Mouse (Mus musculus): ENCODE results near the gene Gm15217. TPM values are rescaled to one million over a fixed set of nuclear protein-coding genes. Genes with fewer than 3 reads are reported as not detected.

Gene Gm15217
- polyA plus RNA-seq, 1 experiment, result not detected

DNA sequence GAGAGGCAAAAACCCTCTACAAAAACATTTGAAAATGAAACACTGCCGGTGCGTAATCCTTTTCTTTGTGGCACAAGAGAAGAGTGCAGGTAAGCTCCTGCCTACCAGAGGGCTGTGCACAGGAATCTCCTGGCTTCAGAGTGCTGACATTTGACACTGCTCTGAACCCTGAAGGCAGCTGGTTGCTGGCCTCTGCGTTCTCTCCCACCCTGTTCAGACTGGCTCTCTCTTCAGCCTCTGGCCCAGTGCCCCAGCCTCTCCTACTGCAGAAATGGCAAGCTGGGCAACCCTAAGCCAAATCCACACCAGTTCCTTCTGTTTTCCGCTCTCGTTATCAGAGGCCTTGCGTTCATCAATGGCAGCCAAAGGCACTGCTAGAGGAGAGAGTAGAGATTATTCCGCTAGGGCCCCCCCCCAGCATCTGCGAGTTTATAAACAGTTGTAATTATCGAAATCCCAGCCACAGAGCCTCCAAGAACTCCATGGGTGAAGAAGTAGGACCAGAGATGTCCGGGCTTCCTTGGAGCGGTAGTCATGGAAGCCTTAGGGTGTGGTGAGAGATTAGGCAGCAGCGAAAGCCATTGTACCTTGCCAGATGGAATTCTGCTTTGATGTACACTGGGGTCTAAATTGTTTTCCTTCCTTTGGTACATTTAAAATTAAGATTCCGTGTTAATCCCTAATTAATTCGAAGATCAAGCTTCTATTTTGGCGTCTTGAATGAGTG, 39.3 kb downstream of the Gm15217 start:
- no peaks in the 10 kb centered on the region for H3K4me1 ChIP-seq (ENCODE audit: control insufficient read depth, insufficient read depth, insufficient read length)
- TF ChIP-seq POLR2A (IDR thresholded peaks at IDR 0.05; ENCODE audit: low read depth, low read length) (no peak), CTCF (IDR thresholded peaks at IDR 0.05; ENCODE audit: extremely low read depth, insufficient read depth, insufficient read length, insufficient replicate concordance) (no peak)
- DNase-seq (ENCODE audit: low read depth in 1 of 2, low spot score in 2 of 2), result no peak
- H3K4me3 ChIP-seq (ENCODE audit: extremely low read depth, insufficient read depth, insufficient read length), result no peak overlapping the region
- 90% methylated on average over 15 of the region's 15 CpGs for WGBS
- no peaks in the 10 kb centered on the region for H3K27me3 ChIP-seq (ENCODE audit: control insufficient read depth, insufficient read depth, low read length)
- no peak overlapping the region for H3K27ac ChIP-seq (ENCODE audit: insufficient read depth, low read length)
- H3K36me3 ChIP-seq (ENCODE audit: control insufficient read depth, insufficient read depth, low read length), result no peaks in the 10 kb centered on the region

DNA sequence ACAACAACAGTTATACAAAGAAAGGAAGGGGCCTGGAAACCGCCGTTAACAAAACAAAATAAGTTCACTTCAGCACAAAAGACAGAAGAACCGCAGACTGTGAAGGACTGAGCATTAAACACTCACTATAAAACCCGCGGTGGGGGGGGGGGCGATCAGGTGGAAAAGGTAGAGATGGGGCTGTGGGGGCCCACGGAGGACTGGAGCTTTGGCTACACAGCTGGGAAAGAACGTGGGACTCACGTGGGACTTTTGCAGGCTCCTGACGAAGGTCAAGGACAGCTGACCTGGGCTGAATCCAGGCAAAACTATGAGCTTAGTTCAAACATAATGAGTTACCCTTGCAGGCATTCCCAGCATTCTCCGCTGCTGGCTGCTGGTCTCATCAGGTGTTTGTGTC, 40.1 kb downstream of the Gm15217 start:
- TF ChIP-seq CTCF (IDR thresholded peaks at IDR 0.05; ENCODE audit: extremely low read depth, insufficient read depth, insufficient read length, insufficient replicate concordance), result no peak
- no peak for TF ChIP-seq POLR2A (IDR thresholded peaks at IDR 0.05; ENCODE audit: low read depth, low read length)
- no peaks in the 10 kb centered on the region for H3K36me3 ChIP-seq (ENCODE audit: control insufficient read depth, insufficient read depth, low read length)
- no peak overlapping the region for H3K27ac ChIP-seq (ENCODE audit: insufficient read depth, low read length)
- 74% methylated on average over 11 of the region's 11 CpGs for WGBS
- no peak overlapping the region for H3K4me3 ChIP-seq (ENCODE audit: extremely low read depth, insufficient read depth, insufficient read length)
- H3K4me1 ChIP-seq (ENCODE audit: control insufficient read depth, insufficient read depth, insufficient read length), result no peaks in the 10 kb centered on the region
- H3K27me3 ChIP-seq (ENCODE audit: control insufficient read depth, insufficient read depth, low read length), result no peaks in the 10 kb centered on the region
- no peak for DNase-seq (ENCODE audit: low read depth in 1 of 2, low spot score in 2 of 2)

DNA sequence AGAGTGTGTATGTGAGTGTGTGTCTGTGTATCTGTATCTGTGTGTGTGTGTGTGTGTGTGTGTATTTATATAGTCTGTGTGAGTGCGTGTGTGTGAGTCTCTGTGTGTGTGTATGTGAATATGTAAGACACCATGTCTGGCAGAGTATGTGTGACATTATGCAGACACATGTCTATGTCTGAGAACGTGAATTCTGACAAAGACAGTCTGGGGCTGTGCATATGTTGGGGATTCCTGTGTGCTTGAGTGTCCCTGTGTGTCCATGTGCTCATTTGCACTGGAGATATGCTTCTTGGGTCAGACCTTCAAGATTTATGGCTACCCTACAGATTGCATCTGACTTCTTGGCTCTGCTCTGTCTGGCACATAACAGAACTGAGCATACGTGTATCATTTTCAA, 42.6 kb downstream of the Gm15217 start:
- no peak for DNase-seq (ENCODE audit: low read depth in 1 of 2, low spot score in 2 of 2)
- no peak for TF ChIP-seq POLR2A (IDR thresholded peaks at IDR 0.05; ENCODE audit: low read depth, low read length)
- TF ChIP-seq CTCF (IDR thresholded peaks at IDR 0.05; ENCODE audit: extremely low read depth, insufficient read depth, insufficient read length, insufficient replicate concordance), result no peak
- WGBS, result 82% methylated on average over 3 of the region's 3 CpGs
- H3K36me3 ChIP-seq (ENCODE audit: control insufficient read depth, insufficient read depth, low read length), result no peaks in the 10 kb centered on the region
- H3K27me3 ChIP-seq (ENCODE audit: control insufficient read depth, insufficient read depth, low read length), result no peaks in the 10 kb centered on the region
- H3K4me1 ChIP-seq (ENCODE audit: control insufficient read depth, insufficient read depth, insufficient read length), result no peaks in the 10 kb centered on the region
- no peak overlapping the region for H3K27ac ChIP-seq (ENCODE audit: insufficient read depth, low read length)
- no peak overlapping the region for H3K4me3 ChIP-seq (ENCODE audit: extremely low read depth, insufficient read depth, insufficient read length)

DNA sequence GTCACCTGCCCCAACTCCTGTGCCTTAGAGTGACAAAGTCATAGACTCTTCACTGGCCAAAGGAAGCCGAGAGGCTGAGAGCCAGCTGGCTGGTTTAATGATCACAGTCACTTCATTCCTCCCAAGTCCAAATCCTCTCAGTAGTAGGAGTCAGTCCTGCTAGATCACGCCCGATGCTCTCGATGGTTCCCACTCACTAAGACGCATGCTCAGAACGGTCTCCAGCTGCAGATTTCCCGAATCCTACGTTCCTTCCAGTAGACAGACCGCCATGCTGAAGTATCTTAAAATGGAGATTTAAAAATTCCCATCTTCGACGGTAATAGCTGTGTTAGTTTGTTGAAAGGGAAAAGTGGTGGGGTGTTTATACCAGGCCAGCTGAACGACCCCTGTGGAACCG, 48.0 kb downstream of the Gm15217 start:
- Histone ChIP-seq H3K4me1 (ENCODE audit: control insufficient read depth, insufficient read depth, insufficient read length) (no peaks in the 10 kb centered on the region), H3K27ac (ENCODE audit: insufficient read depth, low read length) (no peak overlapping the region), H3K27me3 (ENCODE audit: control insufficient read depth, insufficient read depth, low read length) (no peaks in the 10 kb centered on the region), H3K36me3 (ENCODE audit: control insufficient read depth, insufficient read depth, low read length) (no peaks in the 10 kb centered on the region), H3K4me3 (ENCODE audit: extremely low read depth, insufficient read depth, insufficient read length) (no peak overlapping the region)
- WGBS, result 90% methylated on average over 13 of the region's 13 CpGs
- no peak for DNase-seq (ENCODE audit: low read depth in 1 of 2, low spot score in 2 of 2)
- no peak for TF ChIP-seq CTCF (IDR thresholded peaks at IDR 0.05; ENCODE audit: extremely low read depth, insufficient read depth, insufficient read length, insufficient replicate concordance)
- no peak for TF ChIP-seq POLR2A (IDR thresholded peaks at IDR 0.05; ENCODE audit: low read depth, low read length)

DNA sequence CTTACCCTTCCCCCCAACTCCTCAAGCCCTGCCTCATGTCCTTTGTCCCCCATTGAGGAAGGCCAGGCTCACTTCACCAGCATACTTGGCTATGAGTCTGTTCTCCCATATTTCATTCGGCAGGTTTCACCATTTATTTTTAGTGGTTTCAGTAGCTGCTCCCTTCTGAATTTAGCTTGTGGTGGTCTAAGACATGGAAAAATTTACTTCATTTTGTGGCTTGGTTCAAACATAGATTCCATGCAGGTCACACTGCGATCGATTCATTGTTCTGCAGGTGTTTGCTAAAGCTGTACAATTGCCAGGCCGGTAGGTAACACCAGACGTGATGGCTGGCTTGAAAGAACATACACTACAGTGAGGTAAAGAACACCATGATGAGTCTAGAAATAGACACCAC, 51.0 kb downstream of the Gm15217 start:
- H3K4me1 ChIP-seq (ENCODE audit: control insufficient read depth, insufficient read depth, insufficient read length), result no peaks in the 10 kb centered on the region
- DNase-seq (ENCODE audit: low read depth in 1 of 2, low spot score in 2 of 2), result no peak
- 87% methylated on average over 5 of the region's 5 CpGs for WGBS
- no peak overlapping the region for H3K27ac ChIP-seq (ENCODE audit: insufficient read depth, low read length)
- H3K4me3 ChIP-seq (ENCODE audit: extremely low read depth, insufficient read depth, insufficient read length), result no peak overlapping the region
- TF ChIP-seq POLR2A (IDR thresholded peaks at IDR 0.05; ENCODE audit: low read depth, low read length) (no peak), CTCF (IDR thresholded peaks at IDR 0.05; ENCODE audit: extremely low read depth, insufficient read depth, insufficient read length, insufficient replicate concordance) (no peak)
- H3K36me3 ChIP-seq (ENCODE audit: control insufficient read depth, insufficient read depth, low read length), result no peaks in the 10 kb centered on the region
- no peaks in the 10 kb centered on the region for H3K27me3 ChIP-seq (ENCODE audit: control insufficient read depth, insufficient read depth, low read length)

Other genes with a start within 250 kb of the Gm15217 start
- gene Bmp4, start 11.3 kb downstream of the Gm15217 start, polyA plus RNA-seq (2012; rRNA removed), result 22.6 and 28.4 TPM in 2 replicates